Comparison of ENCODE assay signal across 9 mouse cellular contexts in genomic region chr5:37147536-37147935, GRCm38 (mm10).
DNase-seq lines count a peak whose midpoint lies in the region; ATAC-seq and TF ChIP-seq lines count a peak whose summit lies in the region.
"Had no signal": no experiment of that assay in that cellular context is flagged by ENCODE, and none has a peak within 500 bp of the region (broad histone marks: within the 10 kb centered on the region; RNA-seq: fewer than 3 reads in every experiment).

No protein-coding gene starts in this region.

- peak; percentile 77; the same call in 1 of the 2 replicates for ATAC-seq in common myeloid progenitor, adult 5-6 weeks (replicated peaks; ENCODE audit: low read depth, poor library complexity, severe bottlenecking)
- 0 out of 2 replicates have a peak, but pooled peaks have one; percentile 52 for ATAC-seq in megakaryocyte-erythroid progenitor cell, adult 5-6 weeks (replicated peaks; ENCODE audit: low FRiP score, low TSS enrichment, poor library complexity, severe bottlenecking)

- H3K27ac ChIP-seq in gastrocnemius, adult 2 months, result no peak overlapping the region
- H3K27ac ChIP-seq: limb, embryonic 15.5 days had no signal

- intact Hi-C loops in gastrocnemius, adult 2 months (cut with DNase I), result no loop called here
- intact Hi-C loops in gastrocnemius, postnatal 36 days (cut with DNase I), result no loop called here

- peak; percentile 73 for TF ChIP-seq CTCF in gastrocnemius, adult 2 months (IDR thresholded peaks at IDR 0.05)

- peak; percentile 41 for DNase-seq in gastrocnemius, adult 2 months
- no peak for DNase-seq in gastrocnemius, postnatal 36 days
- DNase-seq in 3T3-L1 (ENCODE audit: low read depth, low spot score), result peak; percentile 60
- DNase-seq in T-cell, adult 2 months (ENCODE audit: low spot score), result peak; percentile 46
- peak; percentile 56 to 64 for DNase-seq in kidney, postnatal 4 days
- peak; percentile 66 for DNase-seq in testis, postnatal 10 days (ENCODE audit: low spot score)

- H3K4me3 ChIP-seq in gastrocnemius, adult 2 months, result no peak overlapping the region
- H3K4me3 ChIP-seq: limb, embryonic 15.5 days had no signal

Comparison
In these comparisons a context has a peak if more than half of its experiments do, and no peak if none do; other contexts are left out.
1. DNase-seq: peak in gastrocnemius, adult 2 months (single experiment), 3T3-L1 (single experiment), T-cell, adult 2 months (single experiment), kidney, postnatal 4 days (2 of 2) and testis, postnatal 10 days (single experiment); none in gastrocnemius, postnatal 36 days (0 of 2).